Mouse (Mus musculus) spleen, adult 2 months (tissue): ENCODE data around the gene Chd1. TPM values are rescaled to one million over a fixed set of nuclear protein-coding genes. Genes with fewer than 3 reads are reported as not detected.
"Not testable (repeated sequence)": the region's sequence is repeated elsewhere in the genome, so short reads cannot be mapped to it uniquely, and the experiment has no call there.

Source experiments
- DNase-seq, 2 experiments: peaks; one replicate each; pipeline versions ENCODE4 v3.0.0 to v3.0.0-alpha.2; 2012 to 2021; ENCODE audit warnings: low spot score in 2 of 2, low read depth in 1 of 2
- H3K27ac ChIP-seq: fragments of 200-500 bp; 2 replicates; pipeline ENCODE4 v1.5.1; 2012; ENCODE audit warnings: low read length, inconsistent platforms; ENCODE audit not compliant: insufficient read depth
- H3K27me3 ChIP-seq: fragments of 200-500 bp; 2 replicates; pipeline ENCODE4 v1.6.1; 2012; ENCODE audit warnings: mild to moderate bottlenecking, moderate library complexity, low read length, inconsistent platforms; ENCODE audit not compliant: control insufficient read depth, insufficient read depth
- H3K36me3 ChIP-seq: fragments of 200-500 bp; 2 replicates; pipeline ENCODE4 v1.6.1; 2012; ENCODE audit warnings: mild to moderate bottlenecking, low read length, inconsistent platforms; ENCODE audit not compliant: control insufficient read depth, insufficient read depth
- H3K4me1 ChIP-seq: fragments of 200-500 bp; 2 replicates; pipeline ENCODE4 v1.6.1; 2011; ENCODE audit warnings: inconsistent platforms; ENCODE audit not compliant: control insufficient read depth, insufficient read depth, insufficient read length
- H3K4me3 ChIP-seq: fragments of 200-500 bp; 2 replicates; pipeline ENCODE4 v1.5.1; 2011; ENCODE audit warnings: mild to moderate bottlenecking, inconsistent platforms; ENCODE audit not compliant: insufficient read depth, insufficient read length; ENCODE audit errors: extremely low read depth
- CTCF ChIP-seq: fragments of 200-500 bp; IDR thresholded peaks from 2 replicates; pipeline ENCODE4 v1.5.1; 2011; ENCODE audit warnings: mild to moderate bottlenecking, inconsistent platforms; ENCODE audit not compliant: insufficient read depth, insufficient read length, insufficient replicate concordance; ENCODE audit errors: extremely low read depth
- POLR2A ChIP-seq: fragments of 200-500 bp; IDR thresholded peaks from 2 replicates; pipeline ENCODE4 v1.6.1; 2011; ENCODE audit warnings: low read depth, low read length, inconsistent platforms
- WGBS: fragments of 180-500 bp; shearing (Covaris S2); methylation state at CpG from one replicate; pipeline ENCODE4 v1.1.7; 2018; 5-methylcytosine and 5-hydroxymethylcytosine counted together
- polyA plus RNA-seq: library from polyadenylated mRNA; depleted of rRNA; stranded (reverse); fragments of >200 nt; gene quantifications from 2 replicates; pipeline ENCODE4 v1.2.3, GENCODE M21; 2012

The Chd1 gene
- polyA plus RNA-seq, 1 experiment: 6.2 TPM

GRCm38 (mm10) chr17:15714507-15714906 lies 9.7 kb downstream of the Chd1 start:
- TF ChIP-seq CTCF (no peak), POLR2A (no peak)
- 66% methylated on average over 4 of the region's 4 CpGs for WGBS
- peak in 1 of 2 experiments; percentile 9 for DNase-seq
- H3K4me1 ChIP-seq: no peaks in the 10 kb centered on the region
- no peaks in the 10 kb centered on the region for H3K27me3 ChIP-seq
- peaks cover 4% of the 10 kb centered on the region for H3K36me3 ChIP-seq
- no peak overlapping the region for H3K4me3 ChIP-seq
- H3K27ac ChIP-seq: no peak overlapping the region

DNA sequence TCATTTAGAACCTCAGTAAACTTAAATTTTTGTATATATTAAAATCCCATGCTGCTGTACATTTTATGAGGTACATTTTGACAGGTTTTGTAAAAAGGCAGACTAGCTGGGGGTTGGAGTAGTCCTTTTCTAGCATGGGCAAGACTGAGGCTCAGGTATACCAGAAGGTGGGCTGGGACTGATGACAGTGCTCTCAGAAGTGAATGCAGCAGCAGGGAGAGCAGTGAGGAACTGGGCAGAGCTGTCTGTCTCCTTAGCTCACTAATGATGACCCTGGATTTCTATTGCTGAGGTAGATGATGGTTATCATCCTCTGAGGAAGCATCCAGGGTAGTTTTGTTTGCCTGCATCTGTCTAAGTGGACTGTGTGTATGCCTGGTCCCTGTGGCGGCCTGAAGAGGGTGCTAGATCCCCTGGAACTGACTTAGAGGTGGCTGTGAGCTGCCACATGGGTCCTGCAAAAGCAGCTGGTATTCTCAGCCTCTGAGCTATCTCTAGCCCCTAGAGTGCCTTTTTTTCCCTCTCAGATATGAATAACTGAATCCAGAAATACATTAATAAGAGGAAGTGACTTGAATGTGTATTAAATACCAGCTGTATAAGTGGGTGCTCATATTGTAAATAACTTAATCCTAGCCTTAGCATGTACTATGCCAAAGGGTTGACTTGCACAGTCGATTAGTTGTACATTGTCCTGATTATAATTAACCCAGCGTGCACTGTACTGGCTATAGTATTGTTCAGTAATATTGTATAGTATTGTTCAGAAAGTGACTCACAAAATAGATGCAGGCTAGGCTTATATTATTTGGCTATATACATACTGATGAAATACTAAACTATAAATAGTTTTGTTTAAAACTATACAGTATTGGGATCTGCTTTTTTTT lies 10.5 kb downstream of the Chd1 start:
- Histone ChIP-seq H3K36me3 (peaks cover 4% of the 10 kb centered on the region), H3K4me1 (no peaks in the 10 kb centered on the region), H3K27me3 (no peaks in the 10 kb centered on the region), H3K27ac (no peak overlapping the region), H3K4me3 (no peak overlapping the region)
- WGBS: 73% methylated on average over 3 of the region's 3 CpGs
- DNase-seq: peak; percentile 19 to 59
- TF ChIP-seq POLR2A (no peak), CTCF (peak; percentile 68; the same call in 1 of the 2 replicates)

- Histone ChIP-seq H3K36me3 (peaks cover 4% of the 10 kb centered on the region), H3K4me1 (no peaks in the 10 kb centered on the region), H3K27ac (no peak overlapping the region), H3K4me3 (no peak overlapping the region), H3K27me3 (no peaks in the 10 kb centered on the region)
- TF ChIP-seq CTCF: no peak
- no peak for TF ChIP-seq POLR2A
- DNase-seq: no peak
- 91% methylated on average over 3 of the region's 3 CpGs for WGBS
Observed at GRCm38 (mm10) chr17:15715940-15716339, 11.2 kb downstream of the Chd1 start.

DNA sequence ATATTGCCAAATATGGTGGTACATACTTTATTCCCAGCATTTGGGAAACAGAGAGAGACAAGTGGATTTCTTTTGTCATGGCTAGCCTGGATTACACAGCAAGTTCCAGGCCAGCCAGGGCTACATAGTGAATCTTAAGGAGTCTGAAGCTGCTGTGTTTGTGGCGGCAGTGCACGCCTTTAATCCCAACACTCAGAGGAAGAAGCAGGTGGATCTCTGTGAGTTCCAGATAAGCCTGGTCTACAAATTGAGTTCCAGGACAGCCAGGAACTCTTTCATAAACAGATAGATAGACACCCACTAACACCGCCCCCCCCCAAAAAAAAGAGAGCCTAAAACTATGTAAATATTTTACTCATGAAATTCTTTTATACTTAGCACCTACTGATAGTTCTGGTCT lies 16.1 kb downstream of the Chd1 start:
- Histone ChIP-seq H3K27me3 (no peaks in the 10 kb centered on the region), H3K4me1 (no peaks in the 10 kb centered on the region), H3K4me3 (no peak overlapping the region), H3K27ac (no peak overlapping the region), H3K36me3 (peaks cover 7% of the 10 kb centered on the region)
- no peak for TF ChIP-seq POLR2A
- TF ChIP-seq CTCF: no peak
- 88% methylated on average over 3 of the region's 3 CpGs for WGBS
- DNase-seq: no peak

- H3K27me3 ChIP-seq: no peaks in the 10 kb centered on the region
- no peak overlapping the region for H3K27ac ChIP-seq
- H3K36me3 ChIP-seq: peaks cover 25% of the 10 kb centered on the region
- H3K4me1 ChIP-seq: no peaks in the 10 kb centered on the region
- no peak overlapping the region for H3K4me3 ChIP-seq
- 82% methylated on average over 1 of the region's 1 CpGs for WGBS
- DNase-seq: no peak
- no peak for TF ChIP-seq POLR2A
- TF ChIP-seq CTCF: no peak
Observed at GRCm38 (mm10) chr17:15723291-15723690, 18.5 kb downstream of the Chd1 start.

DNA sequence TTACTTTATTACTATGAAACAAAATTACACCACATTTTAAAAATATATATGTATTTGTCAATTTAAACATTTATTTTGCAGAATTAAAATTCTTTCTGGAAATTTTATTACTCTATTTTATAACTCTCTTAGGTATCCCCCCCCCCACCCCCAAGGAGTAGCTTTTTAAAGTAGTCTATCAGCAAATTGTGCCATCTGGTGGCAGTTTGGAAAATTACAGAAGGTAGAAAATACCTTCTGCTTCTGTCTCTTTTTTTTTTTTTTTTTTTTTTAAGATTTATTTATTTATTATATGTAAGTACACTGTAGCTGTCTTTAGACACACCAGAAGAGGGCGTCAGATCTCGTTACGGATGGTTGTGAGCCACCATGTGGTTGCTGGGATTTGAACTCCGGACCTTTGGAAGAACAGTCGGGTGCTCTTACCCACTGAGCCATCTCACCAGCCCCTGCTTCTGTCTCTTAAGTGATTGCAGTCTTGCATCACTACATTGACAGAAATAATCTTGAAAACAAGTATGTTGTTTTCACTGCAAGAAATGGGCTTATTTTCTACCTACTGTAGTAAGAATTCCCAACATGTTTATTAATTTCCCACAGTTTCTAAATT lies 19.2 kb downstream of the Chd1 start:
- WGBS: 63% methylated on average over 5 of the region's 5 CpGs
- H3K4me3 ChIP-seq, H3K27ac ChIP-seq, H3K4me1 ChIP-seq, H3K27me3 ChIP-seq: not testable (repeated sequence)
- peaks cover 27% of the 10 kb centered on the region for H3K36me3 ChIP-seq
- peak in 1 of 2 experiments; percentile 54 for DNase-seq

- H3K4me1 ChIP-seq: no peaks in the 10 kb centered on the region
- no peak overlapping the region for H3K27ac ChIP-seq
- H3K4me3 ChIP-seq: no peak overlapping the region
- H3K27me3 ChIP-seq: no peaks in the 10 kb centered on the region
- 95% methylated on average over 5 of the region's 5 CpGs for WGBS
- TF ChIP-seq CTCF: no peak
- no peak for TF ChIP-seq POLR2A
- no peak for DNase-seq
- peaks cover 42% of the 10 kb centered on the region for H3K36me3 ChIP-seq
Observed at GRCm38 (mm10) chr17:15731706-15732105, 26.9 kb downstream of the Chd1 start.
